Mouse (Mus musculus) megakaryocyte, embryonic 14.5 days (primary cell): ENCODE measurements around the gene Ablim1.

Source experiments
- FLI1 ChIP-seq: IDR thresholded peaks from 2 replicates; pipeline ENCODE4 v1.6.1; 2012; ENCODE audit warnings: low read length, inconsistent platforms, mixed read lengths
- GATA1 ChIP-seq: IDR thresholded peaks from 3 replicates; pipeline ENCODE4 v1.6.1; 2012; ENCODE audit warnings: mixed read lengths, low read length, inconsistent platforms, borderline replicate concordance

DNA sequence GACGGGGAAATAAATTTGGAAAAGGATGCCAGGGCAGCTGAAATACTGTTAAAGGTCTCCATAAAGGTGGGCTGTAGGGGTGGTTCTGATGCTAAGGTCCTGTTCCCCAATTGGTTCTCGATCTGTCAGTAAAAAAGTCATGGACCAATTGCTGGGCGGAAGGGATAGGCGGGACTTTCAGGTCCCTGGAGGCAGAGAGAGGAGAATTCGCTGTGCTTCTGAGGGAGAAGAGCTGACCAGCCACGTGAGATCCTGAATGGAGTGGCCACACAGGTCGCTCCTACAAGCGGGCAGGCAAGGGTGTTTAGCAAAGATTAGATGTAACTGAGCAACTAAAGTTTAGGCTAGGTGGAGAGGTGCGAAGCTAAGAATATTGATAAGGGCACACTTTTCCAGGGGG lies 19.2 kb downstream of the Ablim1 start:
- no peak for TF ChIP-seq GATA1
- no peak for TF ChIP-seq FLI1
